Mouse (Mus musculus) ovary, adult 18-20 months (tissue): ENCODE measurements around the gene Mfap3l.
"Not testable (repeated sequence)": the region's sequence is repeated elsewhere in the genome, so short reads cannot be mapped to it uniquely, and the experiment has no call there.

Experiments used
- DNase-seq: peaks from one replicate; pipeline ENCODE4 v3.0.0; 2022; ENCODE audit warnings: low spot score, mixed read lengths

Gene Mfap3l

GRCm38 (mm10) chr8:60650119-60650518, 17.5 kb downstream of the Mfap3l start:
- DNase-seq = no peak

DNA sequence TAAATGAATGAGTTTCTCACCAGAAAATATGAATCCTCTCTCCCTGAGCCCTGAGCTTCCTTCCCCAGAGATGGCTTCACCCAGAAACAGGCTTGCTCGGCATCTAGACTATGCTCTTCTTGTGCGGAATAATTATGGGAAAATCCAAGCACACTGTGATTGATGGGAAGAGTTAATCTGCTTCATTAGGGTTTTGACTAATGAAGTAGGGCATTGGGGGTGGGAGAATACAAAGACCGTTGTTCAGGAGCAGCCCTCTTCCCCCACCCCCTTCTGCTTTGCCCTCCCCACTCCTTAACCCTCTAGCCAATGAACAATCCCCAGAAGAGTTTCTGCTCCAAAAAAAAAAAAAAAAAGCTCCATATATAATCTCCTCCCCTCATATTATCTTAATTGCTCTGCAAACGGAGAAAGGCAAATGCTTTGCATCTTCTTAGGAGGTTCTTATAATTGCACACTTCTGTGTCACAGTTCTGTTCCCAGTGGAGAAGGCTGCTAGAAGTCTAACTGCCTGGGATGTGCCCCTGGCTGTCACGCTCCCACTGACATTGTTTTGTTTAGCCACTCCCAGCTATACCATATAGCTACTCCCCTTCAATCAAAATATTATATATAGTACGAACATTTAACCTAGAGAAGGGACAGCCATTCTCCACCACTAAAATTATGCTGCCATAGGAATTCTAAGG, 24.9 kb downstream of the Mfap3l start:
- no peak for DNase-seq

GRCm38 (mm10) chr8:60658114-60658500, 25.5 kb downstream of the Mfap3l start:
- DNase-seq = no peak

DNA sequence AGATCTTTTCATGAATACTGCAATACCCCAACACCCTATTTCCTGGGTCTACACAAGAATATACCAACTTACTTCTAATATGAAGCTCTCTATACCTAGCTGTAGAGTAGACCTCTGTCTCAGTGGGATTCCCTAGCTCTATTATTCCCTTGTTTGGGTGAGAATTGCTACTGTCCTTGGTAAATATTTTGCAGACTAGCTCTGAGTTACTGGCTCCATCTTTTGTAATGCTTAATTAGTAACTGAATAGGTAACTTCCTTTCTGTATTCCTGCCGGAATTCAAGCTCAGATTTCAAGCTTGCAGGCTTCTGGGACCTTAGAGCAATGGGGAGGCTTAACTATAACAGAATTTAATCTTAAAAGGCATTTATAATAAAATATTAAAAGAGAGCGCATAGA, 26.1 kb downstream of the Mfap3l start:
- not testable (repeated sequence) for DNase-seq

GRCm38 (mm10) chr8:60659721-60660120, 27.1 kb downstream of the Mfap3l start:
- no peak for DNase-seq

- DNase-seq = no peak
These were observed 28.6 kb downstream of the Mfap3l start for GRCm38 (mm10) chr8:60661191-60661590.

- no peak for DNase-seq
These were observed 30.9 kb downstream of the Mfap3l start for GRCm38 (mm10) chr8:60663552-60663951.

DNA sequence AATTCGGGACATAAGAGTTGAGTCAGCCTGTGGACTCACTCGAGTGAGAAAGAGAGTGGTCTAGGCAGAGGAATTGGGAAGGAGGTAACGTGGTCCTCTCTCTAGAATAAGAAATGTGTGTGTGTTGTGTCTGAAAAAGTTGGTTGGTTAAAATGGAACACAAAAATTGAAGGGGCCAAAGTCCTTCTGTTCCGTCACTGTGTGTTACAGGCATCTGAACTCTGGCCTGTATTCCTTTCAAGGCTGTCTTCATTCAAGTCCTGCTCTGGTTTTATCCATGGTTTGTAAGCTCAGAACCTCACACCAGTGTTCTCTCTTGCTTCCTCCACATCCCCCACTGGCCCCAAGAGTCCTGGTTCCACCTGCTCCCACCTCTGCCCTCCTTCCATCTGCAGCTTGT, 33.2 kb downstream of the Mfap3l start:
- DNase-seq = no peak

DNA sequence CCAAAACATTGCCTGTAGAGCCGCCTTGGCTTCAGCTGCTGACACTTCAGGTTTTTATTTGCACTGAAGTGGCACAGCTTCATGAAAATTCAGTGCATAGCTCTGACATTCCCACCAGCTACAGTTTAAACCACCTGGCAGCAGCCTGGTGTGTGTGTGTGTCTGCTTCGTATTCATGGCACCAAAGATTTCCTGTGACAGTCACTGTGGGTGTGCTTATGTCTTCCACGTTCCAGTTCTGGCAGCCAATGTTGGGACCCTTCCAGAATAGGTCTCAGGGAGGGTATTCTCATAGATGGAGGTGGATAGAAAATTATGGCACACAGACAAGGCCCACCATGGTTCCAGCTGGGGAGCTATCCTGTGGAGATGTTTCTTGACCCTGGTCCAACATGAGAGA, 34.2 kb downstream of the Mfap3l start:
- DNase-seq = no peak

DNA sequence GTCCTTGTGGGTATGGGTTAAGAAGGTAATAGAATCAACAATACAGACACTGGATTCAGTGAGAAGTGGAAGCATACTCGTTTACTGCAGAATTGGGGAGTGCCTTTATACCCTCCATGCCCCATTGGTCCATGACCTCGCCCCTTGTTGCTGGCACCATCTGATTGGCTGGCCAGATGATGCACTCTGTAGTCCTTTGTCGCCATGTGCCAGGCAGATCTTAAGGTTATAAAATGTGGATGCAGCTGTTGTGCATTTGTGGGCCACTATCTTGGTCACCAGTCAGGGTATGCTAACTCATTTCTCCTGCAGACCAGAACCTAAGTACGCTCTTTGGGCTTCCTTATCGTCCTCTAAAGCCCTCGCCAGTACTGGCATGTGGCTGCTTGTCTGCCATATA, 46.0 kb downstream of the Mfap3l start:
- DNase-seq = no peak

DNA sequence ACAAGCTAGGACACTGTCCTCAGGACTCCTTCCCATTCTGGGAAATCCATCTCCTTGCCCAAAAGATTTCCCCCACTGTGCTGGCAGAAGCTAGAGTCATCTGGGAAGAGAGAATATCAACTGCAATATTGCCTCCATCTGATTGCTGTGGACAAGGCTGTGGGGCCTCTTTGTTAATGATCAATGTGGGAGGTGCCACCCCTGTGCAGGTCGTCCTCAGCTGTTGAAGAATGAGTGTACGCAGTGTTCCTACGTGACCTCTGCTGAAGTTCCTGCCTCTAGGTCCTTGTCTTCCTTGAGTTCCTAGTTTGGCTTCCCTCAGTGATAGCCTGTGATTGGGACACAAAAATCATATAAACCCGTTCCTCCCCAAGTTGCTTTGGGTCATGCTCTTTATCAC, 49.2 kb downstream of the Mfap3l start:
- no peak for DNase-seq

DNA sequence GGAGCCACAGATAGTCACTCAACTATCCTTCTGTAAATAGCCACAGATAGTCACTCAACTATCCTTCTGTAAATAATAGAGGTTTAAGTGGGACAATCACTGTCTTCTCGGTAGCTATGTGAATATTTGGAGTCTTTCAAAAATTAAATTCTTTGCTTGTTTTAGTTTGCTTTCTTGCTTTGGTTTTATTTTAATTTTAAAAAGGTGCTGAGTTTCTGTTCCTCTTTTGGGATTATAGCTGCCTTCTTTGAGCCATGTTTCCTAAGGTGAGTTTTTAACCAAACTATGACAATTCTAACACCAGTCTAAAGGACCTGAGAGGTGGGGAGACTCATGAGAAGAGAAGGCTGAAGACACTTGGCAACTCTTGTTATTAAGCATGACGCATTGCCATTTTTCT, 49.7 kb downstream of the Mfap3l start:
- no peak for DNase-seq

DNA sequence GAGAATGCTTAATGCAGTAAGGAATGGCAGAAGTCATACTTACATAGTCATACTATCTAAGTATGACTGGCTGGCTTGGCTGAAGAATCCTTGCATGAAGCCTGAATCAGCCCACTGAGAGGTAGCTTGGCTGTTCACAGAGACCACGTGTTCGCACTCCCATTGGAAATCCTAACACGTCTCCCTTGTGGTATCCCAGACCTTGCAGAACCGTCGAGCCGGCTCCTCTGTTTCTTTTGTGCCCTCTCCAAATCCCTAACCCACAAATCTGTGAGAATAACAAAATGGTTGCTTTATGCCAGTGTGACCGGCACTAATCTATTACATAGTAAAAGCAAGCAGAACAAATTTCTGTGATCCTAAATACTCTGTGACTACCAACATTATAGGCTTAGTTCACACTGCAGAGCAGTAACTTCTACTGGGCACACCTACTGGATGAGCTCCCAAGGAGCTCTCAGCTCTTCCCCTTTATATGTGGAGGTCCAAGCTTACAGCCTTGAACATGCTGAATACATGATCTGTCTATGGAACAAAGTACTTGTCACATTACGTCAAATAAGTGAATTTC, 79.0 kb downstream of the Mfap3l start:
- DNase-seq = no peak

DNA sequence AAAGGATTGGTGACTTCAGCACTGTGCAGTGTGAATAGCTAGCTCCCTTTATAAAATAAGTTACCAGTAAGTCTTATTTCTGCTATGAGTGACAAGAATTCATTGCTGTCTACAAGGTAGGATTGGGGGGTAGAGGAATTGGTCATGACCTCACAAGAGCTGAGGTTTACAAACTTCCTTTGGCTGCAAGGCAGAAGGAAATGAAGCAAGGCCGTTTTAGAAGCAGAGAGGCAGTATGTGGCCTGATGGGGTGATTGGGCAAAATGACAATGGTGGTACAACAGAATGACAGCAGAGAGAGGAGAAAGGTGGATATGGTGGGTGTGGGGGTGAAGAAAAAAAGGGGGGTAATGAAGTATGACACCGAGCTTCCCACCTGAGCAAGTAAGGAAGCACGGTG, 82.1 kb downstream of the Mfap3l start:
- no peak for DNase-seq

DNA sequence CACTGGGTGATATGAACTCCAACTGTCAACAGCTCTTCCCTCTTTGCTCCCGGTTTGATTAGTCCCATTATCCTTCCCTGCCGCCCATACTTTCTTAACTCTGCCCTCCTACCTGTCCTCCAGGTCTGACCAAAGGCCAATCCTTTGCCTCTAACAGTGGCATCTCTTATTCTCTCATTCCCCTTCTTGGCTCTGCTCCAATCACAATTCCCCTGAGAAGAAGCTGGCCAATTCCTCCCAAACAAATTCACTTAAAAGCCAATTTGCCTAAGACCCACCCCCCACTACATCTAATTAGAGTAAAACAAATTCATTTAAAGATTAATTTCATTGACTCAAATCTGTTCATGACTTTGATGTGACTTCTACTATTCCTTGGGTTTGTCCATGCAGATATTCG, 86.1 kb downstream of the Mfap3l start:
- DNase-seq = no peak
